Mouse (Mus musculus): ENCODE measurements around the gene Junb. TPM values are rescaled to one million over a fixed set of nuclear protein-coding genes. Genes with fewer than 3 reads are reported as not detected.
A peak's percentile ranks its signal among the peaks of the same experiment; 100 is the strongest.

Gene Junb
- total RNA-seq, 2 experiments from 2014 or later = 5.1 to 6.9 TPM

DNA sequence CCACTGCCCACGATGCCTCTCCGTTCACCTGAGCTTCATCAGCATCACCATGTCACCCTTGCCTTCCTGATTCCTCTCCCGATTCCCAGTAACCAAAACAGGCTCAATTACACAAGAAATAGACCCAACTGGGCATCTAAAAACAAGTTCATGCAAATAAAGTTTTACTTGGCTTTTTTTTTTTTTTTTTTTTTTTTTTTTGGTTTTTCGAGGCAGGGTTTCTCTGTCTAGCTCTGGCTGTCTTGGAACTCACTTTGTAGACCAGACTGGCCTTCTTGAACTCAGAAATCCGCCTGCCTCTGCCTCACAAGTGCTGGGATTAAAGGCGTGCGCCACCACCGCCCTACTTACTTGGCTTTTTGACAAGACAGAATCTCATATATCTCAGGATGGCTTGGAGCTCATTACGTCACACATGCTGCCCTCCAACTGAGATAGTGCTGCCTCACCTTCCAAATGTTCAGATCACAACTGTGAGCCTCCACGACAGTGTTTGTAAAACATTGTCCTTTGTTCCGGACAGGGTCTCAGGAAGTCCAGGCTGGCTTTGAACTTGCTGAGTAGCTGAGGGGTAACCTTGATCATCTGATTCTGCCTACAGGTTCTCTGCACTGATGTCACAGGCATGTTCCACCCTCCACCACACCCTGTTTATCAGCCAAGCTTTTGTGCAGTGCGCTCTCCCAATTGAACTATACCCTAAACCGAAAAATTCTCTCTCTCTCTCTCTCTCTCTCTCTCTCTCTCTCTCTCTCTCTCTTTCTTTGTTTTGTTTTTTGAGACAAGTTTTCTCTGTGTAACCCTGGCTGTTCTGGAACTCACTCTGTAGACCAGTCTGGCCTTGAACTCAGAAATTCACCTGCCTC, 40.7 kb downstream of the Junb start:
- no peak for DNase-seq

DNA sequence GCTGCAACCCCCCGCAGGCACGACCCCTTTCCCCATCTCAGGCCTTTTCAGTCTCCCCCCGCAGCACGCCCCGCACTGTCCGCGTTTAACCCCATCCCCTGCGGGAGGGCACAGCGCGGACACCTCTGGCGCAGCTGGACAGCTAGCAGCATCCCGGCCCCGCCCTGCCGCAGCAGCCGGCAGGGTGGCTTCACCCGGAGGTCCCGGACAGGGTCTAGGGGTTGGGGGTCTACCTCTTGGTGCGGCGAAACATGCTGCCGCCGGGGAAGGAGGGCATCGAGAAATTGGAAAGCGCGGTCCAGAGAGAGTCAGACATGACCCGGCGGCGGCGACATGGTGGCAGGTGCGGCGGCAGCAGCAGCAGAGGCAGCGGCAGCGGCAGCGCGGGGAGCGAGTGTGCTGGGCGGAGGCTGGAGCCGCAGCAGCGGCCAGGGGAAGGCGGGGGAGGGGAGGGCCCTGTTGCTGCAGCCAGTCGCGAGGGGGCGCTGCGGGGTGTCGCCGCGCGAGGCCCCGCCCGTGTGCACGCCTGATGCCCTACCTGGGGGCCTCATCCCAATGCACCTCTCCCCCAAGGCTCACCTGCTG, 41.5 kb downstream of the Junb start, which contains the start of gene Mast1:
TSS of gene Mast1 (minus strand) at position 398 of the 585 bp plus-strand sequence.
- peak; percentile 34 for DNase-seq

DNA sequence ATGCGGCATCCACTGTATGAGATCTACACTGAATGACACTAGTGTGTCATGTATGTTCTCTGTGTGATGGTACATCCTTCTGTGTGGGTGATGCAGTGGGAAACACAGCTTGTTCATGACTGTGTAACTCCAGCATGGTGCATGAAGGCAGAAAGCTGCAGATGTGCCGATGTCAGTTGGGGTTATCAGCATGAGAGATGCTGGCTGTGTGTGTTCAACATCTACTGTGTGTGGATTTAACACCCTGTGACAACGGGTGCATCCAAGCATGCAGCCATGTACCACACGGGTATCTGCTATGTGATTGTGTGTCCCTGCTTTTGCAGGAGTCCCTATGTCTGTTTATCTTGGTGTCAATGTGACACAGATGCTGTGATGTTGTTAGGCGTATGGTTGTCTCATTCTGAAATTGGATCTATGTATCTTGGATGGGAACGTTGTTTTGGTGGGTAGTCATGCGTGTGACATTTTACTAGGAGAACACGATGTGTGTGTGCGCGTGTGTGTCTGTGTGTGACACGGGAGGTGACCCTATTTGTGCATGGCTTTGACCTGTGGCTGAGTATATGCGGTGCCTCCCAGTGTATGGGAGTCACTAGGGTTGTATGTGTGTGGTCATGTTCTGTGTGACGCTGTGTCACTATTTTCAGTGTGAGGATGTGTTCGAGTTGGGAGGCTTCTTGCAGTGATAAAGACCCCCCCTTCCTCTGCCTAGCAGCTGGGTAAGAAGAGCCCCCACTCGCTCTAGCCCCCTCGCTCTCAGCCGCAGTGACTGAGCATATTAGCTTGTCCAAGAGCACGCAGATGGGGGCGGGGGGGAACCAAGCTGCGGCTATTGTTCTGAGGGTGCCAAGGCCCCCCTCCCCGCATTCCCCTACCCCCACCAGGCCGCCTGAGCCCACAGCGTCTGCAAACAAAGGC, 42.2 kb downstream of the Junb start:
- DNase-seq = no peak

DNA sequence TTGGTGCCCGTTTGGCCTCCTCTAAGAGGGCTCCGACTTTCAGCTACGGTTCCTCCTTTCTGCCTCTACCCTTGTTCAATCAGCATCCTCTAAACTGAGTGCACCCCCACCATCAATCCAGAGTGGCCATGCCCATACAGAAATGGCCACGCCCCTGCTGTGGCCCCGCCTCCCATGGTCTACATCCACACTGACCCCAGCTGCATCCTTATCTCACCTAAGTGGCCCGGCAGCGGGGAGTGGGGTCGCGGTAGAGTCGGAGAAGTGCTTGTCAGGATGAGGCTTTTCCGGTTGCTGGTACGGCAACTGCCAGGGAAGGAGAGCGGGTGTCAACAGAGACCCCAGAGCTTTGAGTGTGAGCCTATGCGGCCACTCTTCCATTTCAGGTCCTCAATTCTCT, 43.0 kb downstream of the Junb start:
- no peak for DNase-seq

DNA sequence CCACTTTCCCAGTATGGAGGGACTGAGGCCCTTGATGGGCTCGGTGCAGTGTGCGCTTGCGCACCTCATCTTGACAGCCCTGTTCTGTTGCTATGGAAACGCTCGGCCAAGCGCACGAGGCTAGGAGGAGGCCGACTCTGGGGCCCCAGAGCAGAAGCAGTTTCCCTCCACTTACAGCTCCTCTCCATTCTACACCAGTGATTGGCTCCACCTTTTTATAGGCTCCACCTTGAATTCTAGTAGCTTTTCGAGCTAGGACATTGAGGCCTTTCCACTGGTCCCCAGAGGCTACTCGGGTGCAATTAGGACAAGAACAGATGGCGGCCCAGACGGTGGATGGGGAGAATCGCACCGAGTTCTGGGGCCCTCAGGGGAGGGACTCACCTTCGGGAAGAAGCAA, 43.7 kb downstream of the Junb start:
- DNase-seq = no peak

DNA sequence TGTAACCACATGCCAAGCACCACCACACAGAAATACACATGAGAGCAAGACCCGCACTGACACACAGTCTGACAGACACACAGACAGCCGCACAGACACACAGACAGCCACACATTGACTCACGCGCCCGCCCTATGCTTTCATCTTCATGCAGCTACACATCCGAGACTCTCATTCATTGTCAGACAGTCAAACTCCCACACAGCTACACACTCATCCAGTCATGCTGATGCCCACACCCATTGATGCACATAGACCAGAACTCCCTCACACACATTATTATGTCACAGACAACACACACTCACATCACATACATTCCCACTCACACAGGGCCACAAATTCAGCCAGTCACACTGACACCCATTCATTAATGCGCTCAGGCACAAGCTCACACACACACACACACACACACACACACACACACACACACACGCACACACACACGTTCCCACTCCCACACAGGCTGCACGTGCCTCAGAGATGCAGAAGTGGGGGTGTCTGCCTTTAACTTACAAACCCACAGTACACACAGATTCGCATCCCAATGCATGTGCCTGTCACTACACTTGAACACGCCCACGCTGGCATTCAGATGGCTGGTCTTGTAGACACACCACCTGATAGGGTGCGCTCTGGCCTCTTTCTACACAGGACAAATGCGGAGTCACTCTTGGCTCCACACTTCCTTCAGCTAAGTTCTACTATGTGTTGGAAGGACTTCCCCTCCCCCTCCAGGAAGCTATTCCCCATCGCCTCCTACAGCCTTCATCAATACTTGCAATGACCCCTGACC, 44.6 kb downstream of the Junb start:
- DNase-seq = no peak

DNA sequence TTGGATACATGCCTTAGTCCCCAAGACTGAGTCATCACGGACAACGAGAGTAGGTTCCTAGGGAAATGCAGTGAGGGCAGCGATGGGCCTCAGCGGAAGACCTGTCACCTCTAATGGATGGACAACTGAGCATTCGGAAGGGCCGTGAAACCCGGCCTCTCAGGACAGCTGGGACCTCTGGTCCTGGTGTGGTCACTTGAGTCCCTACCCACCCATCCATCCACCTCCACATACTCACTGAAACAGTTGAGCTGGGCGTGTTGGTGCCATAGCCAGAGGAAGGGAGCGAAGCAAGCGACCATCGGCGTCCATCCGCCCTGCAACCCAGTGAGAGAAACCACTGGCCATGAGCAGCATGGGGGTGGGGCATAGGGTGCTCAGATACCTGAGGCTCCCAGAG, 47.9 kb downstream of the Junb start:
- DNase-seq = no peak

DNA sequence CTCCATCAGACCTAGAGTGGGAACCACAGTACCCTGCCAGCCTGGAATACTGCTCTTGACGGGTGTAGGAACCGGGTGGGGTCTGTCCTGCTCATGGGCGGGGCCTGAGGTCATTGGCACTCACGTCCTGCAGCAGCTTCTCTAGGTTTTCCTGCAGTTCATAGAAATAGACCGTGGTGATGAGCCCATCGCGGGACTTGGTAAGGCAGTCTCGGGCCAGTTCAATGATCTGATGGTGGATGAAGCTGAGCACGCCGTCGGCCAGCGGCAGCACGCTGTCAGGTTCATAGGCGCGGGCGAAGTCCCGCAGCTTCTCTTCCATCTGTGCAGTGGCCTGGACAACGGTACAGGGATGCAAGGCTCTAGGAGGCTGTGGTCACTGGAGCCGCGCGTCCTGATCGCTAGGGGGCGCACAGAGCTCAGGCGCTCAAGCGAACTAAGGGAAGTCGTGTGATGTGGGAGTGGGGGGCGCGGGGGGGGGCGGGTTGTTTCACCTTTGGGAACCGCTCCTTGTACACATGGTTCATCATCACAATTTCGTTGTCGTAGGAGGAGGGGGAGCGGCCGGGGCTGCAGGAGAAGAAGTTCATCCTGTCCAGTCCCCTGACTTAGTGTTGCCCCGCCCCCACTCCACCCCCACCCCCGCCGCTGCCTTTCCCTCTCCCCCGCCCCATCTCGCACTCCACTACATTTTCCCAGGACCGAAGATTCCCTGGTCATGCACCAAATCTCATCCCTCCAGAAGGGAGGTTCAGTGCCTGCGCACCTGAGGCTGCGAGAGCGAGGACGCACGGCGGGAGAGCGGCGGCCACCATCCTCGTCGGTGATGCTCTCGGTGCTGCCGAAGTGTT, 49.8 kb downstream of the Junb start:
- peak; percentile 39 for DNase-seq

DNA sequence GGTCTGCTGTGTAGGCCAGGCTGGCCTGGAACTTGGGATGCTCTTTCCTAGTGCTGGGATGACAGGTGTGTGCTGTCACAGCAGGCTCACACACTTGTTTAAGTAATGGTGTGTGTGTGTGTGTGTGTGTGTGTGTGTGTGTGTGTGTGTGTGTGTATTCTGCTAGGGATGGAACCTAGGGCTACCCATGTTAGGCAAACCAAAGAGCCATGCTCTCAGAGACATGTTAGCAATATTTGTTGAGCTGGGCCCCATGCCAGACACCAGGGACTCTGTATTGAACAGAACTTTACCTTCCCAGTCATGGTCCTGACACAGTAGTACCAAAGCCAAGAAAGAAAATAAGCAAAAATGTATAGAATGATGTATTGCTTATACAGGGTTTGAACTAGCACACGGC, 51.0 kb downstream of the Junb start:
- DNase-seq = no peak

DNA sequence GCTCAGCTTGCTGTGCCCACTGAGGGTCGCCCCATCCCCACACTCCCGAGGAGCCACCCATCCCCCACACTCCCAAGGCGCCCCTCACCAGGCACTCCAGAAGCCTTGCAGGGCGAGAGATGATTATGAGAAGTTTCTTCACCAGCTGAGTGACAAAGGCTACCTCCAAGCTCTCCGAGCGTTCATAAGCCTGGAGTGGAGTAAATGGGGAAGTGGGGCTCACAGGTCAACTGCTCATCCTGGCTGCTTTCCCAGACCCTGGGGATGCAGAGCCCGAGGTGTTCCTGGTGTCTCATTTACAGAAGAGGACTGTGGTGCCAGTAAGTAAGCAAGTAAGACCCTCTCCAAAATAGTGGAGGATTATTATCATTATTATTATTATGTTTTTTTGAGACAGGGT, 53.0 kb downstream of the Junb start:
- DNase-seq = no peak

Small RNA genes lying within 50 kb of the gene (microRNA-seq; reads per million reads assigned to microRNA genes)
- 0 reads per million in 2 experiments for gene Gm24197 (ENCODE audit: borderline replicate concordance in 2 of 2)

Other genes with a start within 250 kb of the Junb start
- 100 to 1,000 TPM; 447 to 529 TPM for gene Nfix, start 178.4 kb downstream of the Junb start, total RNA-seq (2021)
- gene Dand5, start 155.9 kb downstream of the Junb start, total RNA-seq (2021) = 1 to 10 TPM; 9.5 to 9.6 TPM
- gene Gadd45gip1, start 147.2 kb downstream of the Junb start, total RNA-seq (2021) = 10 to 100 TPM; 20.5 to 22.6 TPM
- gene Rad23a, start 138.1 kb downstream of the Junb start, total RNA-seq (2021) = 100 to 1,000 TPM; 134 TPM
- 100 to 1,000 TPM; 178 to 214 TPM for gene Calr, start 131.8 kb downstream of the Junb start, total RNA-seq (2021)
- 10 to 100 TPM; 21.2 to 24.2 TPM for gene Farsa, start 121.7 kb downstream of the Junb start, total RNA-seq (2021)
- gene Syce2, start 106.6 kb downstream of the Junb start, total RNA-seq (2021) = 1 to 10 TPM in 1 of 2 experiments, under 1 TPM in 1; 0.95 to 1.2 TPM
- gene Gcdh, start 84.8 kb downstream of the Junb start, total RNA-seq (2021) = 10 to 100 TPM; 34.7 to 34.8 TPM
- not detected for gene Klf1, start 76.8 kb downstream of the Junb start, total RNA-seq (2021)
- 1 to 10 TPM; 4.5 to 5.7 TPM for gene Dnase2a, start 70.2 kb downstream of the Junb start, total RNA-seq (2021)
- gene Mast1, start 41.4 kb downstream of the Junb start, total RNA-seq (2021) = not detected
- gene Rtbdn, start 31.7 kb downstream of the Junb start, total RNA-seq (2021) = not detected
- gene Gm49661, start 9.3 kb downstream of the Junb start, total RNA-seq (2021) = not detected
- gene Prdx2, start 9.1 kb downstream of the Junb start, total RNA-seq (2021) = 100 to 1,000 TPM; 192 to 200 TPM
- gene Rnaseh2a, start 9.0 kb downstream of the Junb start, total RNA-seq (2021) = 10 to 100 TPM; 22.2 to 24.7 TPM
- gene Hook2, start 11.9 kb upstream of the Junb start, total RNA-seq (2021) = 1 to 10 TPM; 1.1 to 1.3 TPM
- not detected for gene Best2, start 35.8 kb upstream of the Junb start, total RNA-seq (2021)
- gene Asna1, start 46.6 kb upstream of the Junb start, total RNA-seq (2021) = 10 to 100 TPM; 45.6 to 48.2 TPM
- gene Trir, start 48.1 kb upstream of the Junb start, total RNA-seq (2021) = 10 to 100 TPM; 66.5 to 69.4 TPM
- gene Tnpo2, start 58.2 kb upstream of the Junb start, total RNA-seq (2021) = 10 to 100 TPM; 23.5 to 27.9 TPM
- 1 to 10 TPM; 1.8 to 2.2 TPM for gene Fbxw9, start 81.3 kb upstream of the Junb start, total RNA-seq (2021)
- not detected for gene Gm5741, start 89.3 kb upstream of the Junb start, total RNA-seq (2021)
- gene Dhps, start 93.0 kb upstream of the Junb start, total RNA-seq (2021) = 10 to 100 TPM; 18.6 to 20.3 TPM
- 10 to 100 TPM; 39.8 to 43.1 TPM for gene Wdr83os, start 102.0 kb upstream of the Junb start, total RNA-seq (2021)
- gene Wdr83, start 102.6 kb upstream of the Junb start, total RNA-seq (2021) = 10 to 100 TPM; 14.9 to 21.8 TPM
- 10 to 100 TPM in 1 of 2 experiments, 1 to 10 TPM in 1; 7.3 to 12.6 TPM for gene Man2b1, start 104.6 kb upstream of the Junb start, total RNA-seq (2021)
- gene Zfp791, start 144.4 kb upstream of the Junb start, total RNA-seq (2021) = 1 to 10 TPM in 1 of 2 experiments, under 1 TPM in 1; 1.00 to 1.4 TPM
- gene Cks1brt, start 173.2 kb upstream of the Junb start, total RNA-seq (2021) = not detected
- not detected for gene Olfr371, start 247.3 kb upstream of the Junb start, total RNA-seq (2021)

Data from gastrocnemius, postnatal 25 days (tissue).